Comparison of ENCODE assay signal across 7 mouse cellular contexts in genomic region chr6:137752275-137752655, GRCm38 (mm10).
"Had no signal": no experiment of that assay in that cellular context is flagged by ENCODE, and none has a peak within 500 bp of the region (broad histone marks: within the 10 kb centered on the region; RNA-seq: fewer than 3 reads in every experiment).

No protein-coding gene starts in this region.

- H3K9ac ChIP-seq: limb, embryonic 12.5 days; midbrain, embryonic 15.5 days; neural tube, embryonic 12.5 days had no signal

- DNase-seq: liver; spleen, adult 18-20 months; thymus, adult 2 months; thymus, postnatal 25 days had no signal

- H3K27ac ChIP-seq: limb, embryonic 12.5 days; midbrain, embryonic 15.5 days; neural tube, embryonic 12.5 days had no signal

- H3K27me3 ChIP-seq: limb, embryonic 12.5 days; midbrain, embryonic 15.5 days; neural tube, embryonic 12.5 days had no signal

- H3K4me2 ChIP-seq: limb, embryonic 12.5 days; midbrain, embryonic 15.5 days; neural tube, embryonic 12.5 days had no signal

- H3K9me3 ChIP-seq: limb, embryonic 12.5 days; midbrain, embryonic 15.5 days; neural tube, embryonic 12.5 days had no signal

- ATAC-seq: midbrain, embryonic 15.5 days had no signal

- H3K4me1 ChIP-seq: limb, embryonic 12.5 days had no signal

- H3K4me3 ChIP-seq: limb, embryonic 12.5 days; midbrain, embryonic 15.5 days; neural tube, embryonic 12.5 days had no signal
